Mouse (Mus musculus): ENCODE data around the gene H13. TPM values are rescaled to one million over a fixed set of nuclear protein-coding genes. Genes with fewer than 3 reads are reported as not detected.

H13 gene
- 155 and 164 TPM in 2 replicates for polyA plus RNA-seq (2014; fragmentation: Nextera tagmentation; extraction: Ambion mirVana)

DNA sequence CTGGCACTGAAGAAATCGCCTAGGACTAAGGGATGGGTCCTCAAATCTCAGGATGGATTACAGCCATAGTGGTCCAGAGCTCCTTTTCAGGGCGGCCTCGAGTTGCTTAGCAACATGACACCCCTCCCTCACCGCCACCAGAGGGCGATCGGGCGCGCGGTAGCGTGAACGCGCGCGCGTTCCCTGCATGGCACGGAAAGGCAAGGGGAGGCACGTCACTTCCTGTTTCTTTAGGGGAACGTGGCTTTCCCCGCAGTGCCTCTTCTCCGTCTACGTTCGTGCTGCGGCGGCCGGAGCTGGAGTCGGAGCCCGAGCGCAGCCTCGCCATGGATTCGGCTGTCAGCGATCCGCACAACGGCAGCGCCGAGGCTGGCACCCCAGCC lies at the start of gene H13:
Gene H13 (plus strand): TSS at position 206 of the 383 bp plus-strand sequence.
- under 1% methylated on average over 35 of the region's 35 CpGs for WGBS
- H3K27me3 ChIP-seq (ENCODE audit: control insufficient read depth, insufficient read depth, low read length), result no peaks in the 10 kb centered on the region
- DNase-seq (ENCODE audit: low spot score), result peak; percentile 98
- H3K9ac ChIP-seq, result peak within 1 kb of the TSS; percentile 98
- H3K27ac ChIP-seq, result peak within 1 kb of the TSS; percentile 97
- H3K4me2 ChIP-seq (replicated peaks), result peak within 1 kb of the TSS; percentile 78
- peaks cover 31% of the 10 kb centered on the region for H3K4me1 ChIP-seq (replicated peaks; ENCODE audit: control insufficient read depth, insufficient read depth, low read length)
- no peaks in the 10 kb centered on the region for H3K9me3 ChIP-seq (ENCODE audit: control insufficient read depth, low read length)
- peaks cover 21% of the 10 kb centered on the region for H3K36me3 ChIP-seq (replicated peaks; ENCODE audit: control insufficient read depth, insufficient read depth)
- peak; percentile 82 for ATAC-seq (ENCODE audit: low FRiP score)
- H3K4me3 ChIP-seq (replicated peaks; ENCODE audit: low read length), result peak within 1 kb of the TSS; percentile 95

DNA sequence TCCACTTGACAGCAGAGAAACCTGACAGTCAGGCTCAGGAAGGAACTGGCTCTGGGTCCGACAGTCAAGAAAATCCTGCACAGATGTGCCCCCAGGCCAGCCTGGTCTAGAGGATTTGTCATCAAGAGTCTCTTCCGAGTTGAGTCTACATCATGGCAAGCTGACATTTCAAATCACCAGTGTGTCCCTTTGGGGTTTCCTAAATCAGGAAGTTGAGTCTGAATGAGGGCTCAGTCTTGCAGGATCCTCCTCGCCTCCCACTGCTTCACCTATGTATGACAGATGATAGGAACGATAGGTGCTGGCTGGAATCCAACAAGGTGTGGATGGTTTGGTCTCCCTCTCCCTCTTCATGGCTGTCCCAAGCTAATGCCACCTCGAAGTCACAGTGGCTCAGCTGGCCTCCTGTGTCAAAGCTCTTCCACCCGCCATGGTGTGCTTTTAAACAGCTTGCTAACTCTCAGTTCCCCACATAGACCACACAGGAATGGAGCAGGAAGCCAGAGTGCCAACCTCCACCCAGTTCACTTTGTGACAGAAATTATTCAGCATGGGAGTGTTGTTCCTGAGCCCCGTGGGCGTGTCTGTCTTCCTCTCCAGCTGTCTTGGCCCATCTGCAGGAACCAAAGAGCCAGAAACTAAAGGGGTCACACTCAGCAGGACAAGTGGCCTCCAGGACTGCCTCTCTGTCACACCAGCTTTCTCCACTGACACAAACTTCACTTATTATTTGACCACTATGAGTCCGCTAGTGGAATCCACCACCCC lies 48.7 kb upstream of the H13 start:
- Histone ChIP-seq H3K4me2 (replicated peaks) (no peak overlapping the region), H3K9ac (no peak overlapping the region), H3K4me1 (replicated peaks; ENCODE audit: control insufficient read depth, insufficient read depth, low read length) (no peaks in the 10 kb centered on the region; the same call in 1 of the 2 replicates), H3K36me3 (replicated peaks; ENCODE audit: control insufficient read depth, insufficient read depth) (no peaks in the 10 kb centered on the region), H3K9me3 (ENCODE audit: control insufficient read depth, low read length) (no peaks in the 10 kb centered on the region), H3K4me3 (replicated peaks; ENCODE audit: low read length) (no peak overlapping the region), H3K27me3 (ENCODE audit: control insufficient read depth, insufficient read depth, low read length) (peaks cover 5% of the 10 kb centered on the region), H3K27ac (no peak overlapping the region)
- WGBS, result 79% methylated on average over 9 of the region's 9 CpGs
- DNase-seq (ENCODE audit: low spot score), result no peak
- ATAC-seq (ENCODE audit: low FRiP score), result no peak

DNA sequence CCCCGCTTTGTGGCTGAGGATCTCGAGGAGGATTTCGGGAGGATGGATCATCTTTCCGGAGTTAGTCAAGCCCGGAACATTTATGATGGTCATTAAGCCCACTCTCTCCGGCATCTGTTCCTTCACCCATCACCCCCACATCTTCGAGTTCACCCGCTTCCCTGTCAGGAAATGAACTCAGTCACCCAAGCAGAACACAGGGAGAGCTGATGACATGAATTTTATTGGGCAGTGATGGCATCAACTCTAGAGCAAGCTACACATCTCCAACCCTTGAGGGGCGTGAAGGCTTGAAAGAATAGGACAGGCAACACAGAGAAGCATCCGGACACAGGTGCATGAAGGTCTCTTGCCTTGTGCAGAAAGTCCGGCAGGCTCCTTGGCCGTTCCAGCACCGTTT lies 47.1 kb upstream of the H13 start:
- WGBS, result 90% methylated on average over 13 of the region's 13 CpGs
- Histone ChIP-seq H3K4me2 (replicated peaks) (no peak overlapping the region), H3K4me3 (replicated peaks; ENCODE audit: low read length) (no peak overlapping the region), H3K4me1 (replicated peaks; ENCODE audit: control insufficient read depth, insufficient read depth, low read length) (peaks cover 3% of the 10 kb centered on the region), H3K9me3 (ENCODE audit: control insufficient read depth, low read length) (no peaks in the 10 kb centered on the region), H3K9ac (no peak overlapping the region), H3K27me3 (ENCODE audit: control insufficient read depth, insufficient read depth, low read length) (peaks cover 18% of the 10 kb centered on the region), H3K27ac (no peak overlapping the region), H3K36me3 (replicated peaks; ENCODE audit: control insufficient read depth, insufficient read depth) (no peaks in the 10 kb centered on the region)
- no peak for ATAC-seq (ENCODE audit: low FRiP score)
- no peak for DNase-seq (ENCODE audit: low spot score)

DNA sequence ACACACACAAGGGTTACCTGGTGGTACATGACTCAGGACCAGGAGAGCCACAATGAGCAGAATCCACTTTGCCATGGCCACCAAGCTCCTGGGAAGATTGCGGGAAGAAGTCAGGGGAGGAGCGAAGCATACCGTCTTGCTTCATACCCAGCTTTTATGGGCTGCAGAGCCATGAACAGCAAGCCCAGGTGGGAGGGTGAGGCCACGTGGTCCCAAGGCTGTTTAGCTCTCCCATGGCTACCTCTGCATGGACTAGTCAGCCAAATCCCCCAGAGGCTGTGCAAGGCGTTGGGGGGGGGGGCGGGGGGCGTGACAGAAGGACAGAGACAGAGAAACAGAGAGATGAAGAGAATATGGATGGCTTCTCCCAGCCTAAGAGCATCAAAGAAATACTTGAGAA lies 46.3 kb upstream of the H13 start, which contains the start of gene Defb25:
Gene Defb25 (minus strand): TSS at position 101 of the 400 bp plus-strand sequence.
- DNase-seq (ENCODE audit: low spot score) (no peak), ATAC-seq (ENCODE audit: low FRiP score) (no peak)
- WGBS, result 85% methylated on average over 7 of the region's 7 CpGs
- Histone ChIP-seq H3K9ac (no peak within 1 kb of the TSS), H3K4me3 (replicated peaks; ENCODE audit: low read length) (no peak within 1 kb of the TSS), H3K27me3 (ENCODE audit: control insufficient read depth, insufficient read depth, low read length) (peaks cover 25% of the 10 kb centered on the region), H3K4me1 (replicated peaks; ENCODE audit: control insufficient read depth, insufficient read depth, low read length) (peaks cover 4% of the 10 kb centered on the region), H3K4me2 (replicated peaks) (no peak within 1 kb of the TSS), H3K36me3 (replicated peaks; ENCODE audit: control insufficient read depth, insufficient read depth) (no peaks in the 10 kb centered on the region), H3K9me3 (ENCODE audit: control insufficient read depth, low read length) (no peaks in the 10 kb centered on the region), H3K27ac (no peak within 1 kb of the TSS)

GRCm38 (mm10) chr2:152624566-152624965 lies 44.7 kb upstream of the H13 start:
- H3K9me3 ChIP-seq (ENCODE audit: control insufficient read depth, low read length), result no peaks in the 10 kb centered on the region
- no peaks in the 10 kb centered on the region for H3K36me3 ChIP-seq (replicated peaks; ENCODE audit: control insufficient read depth, insufficient read depth)
- 83% methylated on average over 2 of the region's 2 CpGs for WGBS
- H3K9ac ChIP-seq, result no peak overlapping the region
- peaks cover 34% of the 10 kb centered on the region for H3K27me3 ChIP-seq (ENCODE audit: control insufficient read depth, insufficient read depth, low read length)
- H3K4me1 ChIP-seq (replicated peaks; ENCODE audit: control insufficient read depth, insufficient read depth, low read length), result peaks cover 4% of the 10 kb centered on the region
- ATAC-seq (ENCODE audit: low FRiP score) (no peak), DNase-seq (ENCODE audit: low spot score) (no peak)
- no peak overlapping the region for H3K4me2 ChIP-seq (replicated peaks)
- H3K27ac ChIP-seq, result no peak overlapping the region
- no peak overlapping the region for H3K4me3 ChIP-seq (replicated peaks; ENCODE audit: low read length)

- no peak for DNase-seq (ENCODE audit: low spot score)
- Histone ChIP-seq H3K36me3 (replicated peaks; ENCODE audit: control insufficient read depth, insufficient read depth) (no peaks in the 10 kb centered on the region), H3K4me2 (replicated peaks) (no peak overlapping the region), H3K9ac (no peak overlapping the region), H3K4me3 (replicated peaks; ENCODE audit: low read length) (no peak overlapping the region), H3K4me1 (replicated peaks; ENCODE audit: control insufficient read depth, insufficient read depth, low read length) (peaks cover 4% of the 10 kb centered on the region), H3K27me3 (ENCODE audit: control insufficient read depth, insufficient read depth, low read length) (peaks cover 34% of the 10 kb centered on the region), H3K9me3 (ENCODE audit: control insufficient read depth, low read length) (no peaks in the 10 kb centered on the region), H3K27ac (no peak overlapping the region)
- 0% methylated on average over 1 of the region's 1 CpGs for WGBS
- no peak for ATAC-seq (ENCODE audit: low FRiP score)
Measured at GRCm38 (mm10) chr2:152625256-152625655, 44.0 kb upstream of the H13 start.

- no peak within 1 kb of the TSS for H3K27ac ChIP-seq
- peaks cover 4% of the 10 kb centered on the region for H3K4me1 ChIP-seq (replicated peaks; ENCODE audit: control insufficient read depth, insufficient read depth, low read length)
- ATAC-seq (ENCODE audit: low FRiP score), result no peak
- H3K9ac ChIP-seq, result no peak within 1 kb of the TSS
- H3K4me3 ChIP-seq (replicated peaks; ENCODE audit: low read length), result peak within 1 kb of the TSS; percentile 16
- H3K27me3 ChIP-seq (ENCODE audit: control insufficient read depth, insufficient read depth, low read length), result peaks cover 34% of the 10 kb centered on the region
- no peaks in the 10 kb centered on the region for H3K9me3 ChIP-seq (ENCODE audit: control insufficient read depth, low read length)
- no peaks in the 10 kb centered on the region for H3K36me3 ChIP-seq (replicated peaks; ENCODE audit: control insufficient read depth, insufficient read depth)
- H3K4me2 ChIP-seq (replicated peaks), result peak within 1 kb of the TSS; percentile 51
- no peak for DNase-seq (ENCODE audit: low spot score)
- 2% methylated on average over 57 of the region's 59 CpGs for WGBS
Measured at GRCm38 (mm10) chr2:152626774-152627591, 42.3 kb upstream of the H13 start, which contains the start of gene Rem1. Rem1 (plus strand) TSS chr2:152626951.

DNA sequence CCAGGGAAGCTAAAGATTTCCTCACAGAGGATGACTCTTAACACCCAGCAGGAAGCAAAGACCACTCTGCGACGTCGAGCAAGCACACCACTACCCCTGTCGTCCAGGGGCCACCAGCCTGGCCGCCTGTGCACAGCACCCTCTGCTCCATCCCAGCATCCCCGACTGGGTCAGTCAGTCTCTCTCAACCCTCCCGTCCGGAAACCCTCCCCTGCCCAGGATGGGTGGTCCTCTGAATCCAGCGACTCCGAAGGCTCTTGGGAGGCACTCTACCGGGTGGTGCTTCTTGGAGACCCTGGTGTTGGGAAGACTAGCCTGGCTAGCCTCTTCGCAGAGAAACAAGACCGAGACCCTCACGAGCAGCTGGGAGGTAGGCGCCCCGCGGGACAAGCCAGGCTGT lies 41.2 kb upstream of the H13 start:
- no peak for ATAC-seq (ENCODE audit: low FRiP score)
- DNase-seq (ENCODE audit: low spot score), result no peak
- Histone ChIP-seq H3K9me3 (ENCODE audit: control insufficient read depth, low read length) (no peaks in the 10 kb centered on the region), H3K4me1 (replicated peaks; ENCODE audit: control insufficient read depth, insufficient read depth, low read length) (peaks cover 4% of the 10 kb centered on the region), H3K4me2 (replicated peaks) (no peak overlapping the region), H3K4me3 (replicated peaks; ENCODE audit: low read length) (no peak overlapping the region), H3K27ac (no peak overlapping the region), H3K36me3 (replicated peaks; ENCODE audit: control insufficient read depth, insufficient read depth) (no peaks in the 10 kb centered on the region), H3K27me3 (ENCODE audit: control insufficient read depth, insufficient read depth, low read length) (peaks cover 34% of the 10 kb centered on the region), H3K9ac (no peak overlapping the region)
- WGBS, result 40% methylated on average over 17 of the region's 17 CpGs

GRCm38 (mm10) chr2:152629239-152629638 lies 40.0 kb upstream of the H13 start:
- Histone ChIP-seq H3K27ac (no peak overlapping the region), H3K4me2 (replicated peaks) (no peak overlapping the region), H3K9ac (no peak overlapping the region), H3K36me3 (replicated peaks; ENCODE audit: control insufficient read depth, insufficient read depth) (no peaks in the 10 kb centered on the region), H3K27me3 (ENCODE audit: control insufficient read depth, insufficient read depth, low read length) (peaks cover 34% of the 10 kb centered on the region), H3K4me3 (replicated peaks; ENCODE audit: low read length) (no peak overlapping the region), H3K9me3 (ENCODE audit: control insufficient read depth, low read length) (no peaks in the 10 kb centered on the region), H3K4me1 (replicated peaks; ENCODE audit: control insufficient read depth, insufficient read depth, low read length) (peaks cover 4% of the 10 kb centered on the region)
- ATAC-seq (ENCODE audit: low FRiP score) (no peak), DNase-seq (ENCODE audit: low spot score) (no peak)
- 58% methylated on average over 3 of the region's 3 CpGs for WGBS
